Mouse (Mus musculus) adrenal gland, postnatal 25 days (tissue): ENCODE measurements around the gene Dpm2. TPM values are rescaled to one million over a fixed set of nuclear protein-coding genes. Genes with fewer than 3 reads are reported as not detected.

Experiments
- DNase-seq: peaks from one replicate; pipeline ENCODE4 v3.0.0; 2021; ENCODE audit warnings: mixed read lengths
- total RNA-seq: library from RNA; stranded (reverse); gene quantifications from 2 replicates; pipeline ENCODE4 v1.2.3, GENCODE M21; 2021

Gene Dpm2
- total RNA-seq, 1 experiment from 2014 or later, result 66.8 TPM

DNA sequence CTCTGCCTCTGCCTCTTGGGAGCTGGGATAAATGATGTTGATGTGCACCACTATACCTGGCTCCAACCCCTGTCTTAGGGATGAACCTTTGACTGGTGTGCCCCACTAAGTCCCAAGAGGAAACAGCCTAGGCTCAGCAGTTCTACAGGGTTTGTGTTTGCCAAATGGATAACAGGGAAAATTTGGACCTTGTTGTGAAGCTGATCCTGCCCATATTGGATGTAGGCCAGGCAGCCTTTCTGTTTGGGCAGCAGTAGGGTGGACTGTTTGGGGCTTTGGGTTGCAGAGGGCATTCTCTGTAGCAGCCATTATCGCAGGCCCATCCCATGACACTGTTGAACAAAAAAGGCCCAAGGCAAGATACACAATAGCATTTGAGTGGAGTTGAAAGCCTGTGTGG is 23.7 kb upstream of the Dpm2 start:
- no peak for DNase-seq

DNA sequence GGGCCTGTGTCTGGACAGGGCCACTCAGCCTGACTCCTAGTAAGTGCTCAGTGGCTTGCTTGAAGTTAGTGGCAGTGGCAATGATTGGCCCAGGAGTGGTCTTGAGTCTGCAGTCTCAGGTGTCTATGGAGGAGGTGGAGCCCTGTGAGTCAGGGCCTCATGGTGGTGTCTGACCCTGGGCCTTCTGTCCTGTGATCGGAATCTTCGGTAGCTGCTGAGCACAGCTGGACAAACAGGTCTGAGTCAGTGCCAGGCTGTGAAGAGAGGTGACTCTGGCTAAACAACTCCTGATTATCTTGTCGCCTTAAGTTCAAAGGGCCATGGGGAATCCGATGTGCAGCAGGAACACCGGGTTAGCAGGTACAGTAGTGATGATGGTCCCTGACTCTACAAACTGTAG is 23.3 kb upstream of the Dpm2 start:
- no peak for DNase-seq

DNA sequence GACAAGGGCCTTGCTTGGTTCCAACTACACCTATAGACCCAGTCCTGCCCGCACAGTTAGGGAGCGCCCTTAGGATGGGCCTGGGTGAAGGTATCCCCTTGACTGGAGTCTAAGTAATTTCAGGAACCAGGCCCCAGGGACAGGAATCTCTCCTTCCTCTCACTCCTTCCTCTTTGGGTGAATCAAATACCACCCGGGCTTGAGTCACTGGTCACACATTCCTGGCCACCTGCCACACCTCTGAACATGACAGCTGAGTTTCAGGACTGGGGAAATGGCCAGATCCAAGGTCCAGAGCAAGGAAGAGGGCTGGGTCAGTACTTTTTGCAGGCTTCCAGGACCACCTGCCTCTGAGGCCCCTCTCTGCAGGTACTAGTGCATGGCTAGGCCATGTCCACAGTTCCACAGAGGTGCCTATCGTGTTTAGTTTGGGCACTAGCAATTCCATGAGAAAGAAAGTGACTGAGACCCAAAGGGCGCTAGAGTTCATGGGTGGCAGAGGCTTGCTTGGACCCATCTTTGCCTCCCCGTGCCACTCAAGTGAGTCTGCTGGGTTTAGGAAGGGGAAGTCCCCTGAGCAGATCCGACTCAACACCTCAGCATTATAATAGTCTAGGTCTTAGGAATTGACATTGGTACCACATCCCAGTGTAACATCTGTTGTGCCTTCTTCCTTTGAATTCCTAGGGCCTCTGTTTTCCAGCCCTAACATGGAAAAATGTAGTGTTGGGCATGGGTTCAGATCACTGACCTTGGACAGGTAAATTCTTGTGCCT is 22.5 kb upstream of the Dpm2 start:
- DNase-seq, result peak; percentile 80

DNA sequence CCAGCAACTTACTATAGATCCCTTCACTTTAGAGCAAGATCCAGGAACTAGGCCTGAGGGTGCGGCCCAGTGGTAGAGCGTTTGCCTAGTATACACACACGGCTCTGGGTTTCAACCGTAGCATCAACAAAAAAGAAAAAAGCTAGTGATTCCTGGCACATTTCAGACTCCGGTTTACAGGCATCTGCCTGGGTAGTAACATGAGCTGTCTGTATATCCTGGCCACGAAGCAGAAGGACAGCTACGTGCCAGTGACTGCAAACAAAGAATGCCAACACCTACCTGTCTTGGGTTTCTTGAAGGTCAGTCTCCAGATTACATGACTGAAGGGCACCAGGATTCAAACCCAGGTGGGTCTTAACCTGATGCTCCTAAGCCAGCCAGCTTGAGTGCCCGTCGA is 21.5 kb upstream of the Dpm2 start:
- no peak for DNase-seq

DNA sequence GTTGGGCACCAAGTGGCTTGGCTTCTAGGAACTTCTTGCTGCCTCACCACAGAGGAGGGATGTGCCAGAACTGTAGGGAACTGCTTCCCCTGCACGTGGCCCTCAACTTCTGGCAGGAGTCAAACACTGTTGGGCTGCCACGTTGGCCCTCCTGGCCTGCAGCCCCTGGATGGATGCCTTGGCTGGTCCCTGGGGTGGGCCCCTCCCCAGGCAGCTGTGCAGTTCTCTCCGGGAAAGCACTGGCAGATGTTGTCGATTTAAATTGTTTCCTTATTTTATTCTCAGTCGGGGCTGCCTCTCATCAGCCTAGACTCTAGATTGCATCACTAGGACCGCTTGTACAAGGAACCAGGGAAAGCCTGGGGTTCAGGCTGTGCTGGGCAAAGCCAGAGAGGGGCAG is 20.9 kb upstream of the Dpm2 start:
- peak; percentile 52 for DNase-seq

DNA sequence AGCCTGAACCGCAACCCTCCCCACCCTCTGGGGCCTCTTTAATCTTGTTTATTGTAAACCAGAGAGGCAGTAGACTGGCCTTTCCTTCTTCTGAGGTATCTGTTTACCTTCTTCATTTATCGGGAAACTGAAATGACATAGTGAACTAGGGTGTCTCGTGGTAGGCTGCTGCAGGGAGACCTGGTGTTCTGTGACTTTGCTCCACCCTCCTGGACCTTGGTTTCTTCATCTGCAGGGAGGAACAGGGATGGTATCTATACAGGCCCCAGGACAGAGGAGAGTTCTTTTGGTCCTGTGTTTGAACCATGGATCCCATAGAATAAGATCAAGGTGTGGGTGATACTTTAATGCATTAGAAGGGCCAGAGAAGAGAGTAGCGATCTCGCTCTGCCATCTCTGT is 19.4 kb upstream of the Dpm2 start:
- DNase-seq, result no peak

DNA sequence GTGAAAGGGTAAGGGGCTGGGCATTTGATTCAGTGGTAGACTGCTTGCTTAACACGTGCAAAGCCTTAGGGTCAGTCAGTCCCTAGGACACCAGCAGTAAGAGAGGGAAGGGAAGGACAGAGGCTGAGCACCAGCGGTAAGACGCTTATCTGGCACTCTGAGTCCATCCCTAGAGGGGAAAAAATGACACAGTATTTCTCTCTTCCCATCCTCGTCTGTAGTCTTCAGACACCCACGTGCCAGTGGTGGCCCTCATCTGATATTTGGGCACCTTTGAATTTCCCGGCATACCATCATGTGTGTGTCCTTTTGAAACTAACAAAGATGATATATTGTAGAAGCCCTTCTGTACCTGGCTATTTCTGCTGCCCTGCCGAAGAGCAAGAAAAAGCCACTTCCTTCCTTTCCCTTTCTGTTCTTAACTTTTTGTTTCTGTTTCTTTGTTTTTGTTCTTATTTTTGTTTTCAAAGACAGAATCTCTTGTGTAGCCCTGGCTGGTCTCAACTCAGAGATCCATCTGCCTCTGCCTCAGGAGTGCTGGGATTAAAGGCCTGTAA is 17.0 kb upstream of the Dpm2 start:
- DNase-seq, result no peak

DNA sequence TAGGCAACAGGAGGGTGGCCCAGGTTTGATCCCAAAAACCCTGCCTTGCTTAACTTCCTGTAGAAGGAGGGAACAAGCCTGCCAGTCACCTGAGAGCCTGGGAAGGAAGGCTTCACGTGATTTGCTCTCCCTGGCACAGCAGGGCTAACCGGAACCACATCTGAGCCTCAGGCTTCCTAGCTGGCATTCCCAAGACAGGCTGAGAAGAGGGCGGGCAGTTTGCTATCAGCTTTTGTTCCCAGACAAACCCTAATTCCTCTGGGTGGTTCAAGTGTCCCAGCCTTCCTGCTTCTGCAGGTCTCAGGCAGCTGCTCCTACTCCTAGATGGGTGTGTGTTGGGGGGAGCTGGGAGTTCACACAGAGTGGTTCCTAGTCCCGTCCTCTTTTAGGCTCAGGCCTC is 15.2 kb upstream of the Dpm2 start:
- DNase-seq, result no peak

DNA sequence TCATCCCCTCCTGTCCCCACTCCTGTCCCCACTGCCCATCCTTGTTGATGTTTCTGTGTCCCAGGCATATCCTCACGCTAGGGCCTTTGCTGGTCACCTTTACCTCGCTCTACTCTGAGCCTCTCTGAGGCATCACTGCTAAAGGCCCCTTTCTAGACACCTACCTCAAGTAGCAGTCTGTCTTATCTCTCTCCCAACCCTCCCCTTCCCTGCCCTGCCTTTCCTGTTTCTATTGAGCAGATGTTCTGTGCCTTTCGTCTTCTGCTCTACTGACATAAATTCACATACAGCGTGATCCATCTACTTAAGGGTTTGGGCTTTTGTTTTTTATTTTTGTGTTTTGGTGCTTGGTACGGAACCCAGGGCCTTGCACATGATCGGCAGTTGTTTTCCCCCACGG is 14.6 kb upstream of the Dpm2 start:
- DNase-seq, result no peak

DNA sequence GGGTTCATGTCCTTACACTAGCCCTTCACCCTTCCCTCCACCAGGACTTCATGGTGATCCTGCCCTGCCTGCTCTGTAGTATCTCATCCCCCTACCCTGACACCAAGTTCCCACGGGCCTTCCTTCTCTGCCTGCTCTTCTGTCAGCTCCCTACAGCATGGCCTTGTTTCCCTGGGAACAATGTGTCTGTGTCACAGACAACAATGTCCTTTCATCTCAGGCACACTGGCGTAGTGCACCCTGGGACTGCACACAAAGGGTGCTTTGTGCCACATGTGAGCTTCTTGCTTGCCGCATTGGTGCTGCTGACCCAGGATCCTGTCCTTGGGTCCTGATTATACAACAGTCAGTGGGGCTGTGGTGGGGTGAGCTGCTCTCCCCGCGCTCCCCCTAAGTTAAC is 11.1 kb upstream of the Dpm2 start:
- no peak for DNase-seq

DNA sequence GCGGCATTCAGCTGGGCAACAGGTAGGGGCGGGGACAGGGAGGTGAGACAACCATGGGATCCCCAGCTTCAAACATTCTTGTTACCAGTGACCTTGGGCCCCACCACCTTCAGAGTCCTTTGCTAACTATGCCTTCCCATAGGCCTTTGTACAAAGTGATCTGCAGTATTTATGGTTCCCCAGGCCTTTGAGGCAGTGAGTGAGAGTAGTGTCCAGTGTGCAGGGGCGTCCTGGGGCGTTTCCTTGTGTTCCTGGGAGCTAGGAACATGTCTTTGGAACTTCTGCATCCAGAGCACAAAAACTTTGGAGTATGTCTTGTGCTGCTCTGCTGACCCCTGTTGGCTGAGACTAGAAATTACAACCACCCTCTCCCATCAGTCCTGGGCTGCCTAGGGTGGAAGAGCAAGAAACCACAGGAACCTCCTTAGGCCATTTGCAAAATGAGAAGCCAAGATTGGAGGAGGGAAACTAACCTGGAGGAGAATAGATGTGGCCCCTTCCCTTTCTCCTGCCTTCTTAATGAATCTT is 4.1 kb upstream of the Dpm2 start:
- DNase-seq, result peak; percentile 55

DNA sequence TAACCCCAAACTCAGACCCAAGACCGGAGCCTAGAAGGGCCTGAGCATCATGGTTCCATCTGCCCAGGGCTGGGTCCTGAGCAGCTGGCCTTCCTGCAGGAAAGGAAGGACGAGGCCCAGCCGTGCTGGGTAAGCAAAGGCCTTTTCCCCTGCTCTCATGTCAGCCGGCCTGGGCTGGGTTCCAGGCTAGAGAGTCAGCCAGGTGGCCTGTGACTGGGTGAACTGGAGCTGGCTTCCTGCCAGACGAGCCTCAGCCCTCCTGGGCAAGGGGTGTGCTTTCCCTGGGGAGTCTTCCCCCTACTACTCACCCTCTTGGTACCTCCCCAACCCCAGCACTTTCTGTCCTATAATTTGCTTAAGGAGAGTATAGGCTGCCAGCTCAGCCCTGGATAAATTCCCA is 2.5 kb upstream of the Dpm2 start:
- DNase-seq, result peak; percentile 48

DNA sequence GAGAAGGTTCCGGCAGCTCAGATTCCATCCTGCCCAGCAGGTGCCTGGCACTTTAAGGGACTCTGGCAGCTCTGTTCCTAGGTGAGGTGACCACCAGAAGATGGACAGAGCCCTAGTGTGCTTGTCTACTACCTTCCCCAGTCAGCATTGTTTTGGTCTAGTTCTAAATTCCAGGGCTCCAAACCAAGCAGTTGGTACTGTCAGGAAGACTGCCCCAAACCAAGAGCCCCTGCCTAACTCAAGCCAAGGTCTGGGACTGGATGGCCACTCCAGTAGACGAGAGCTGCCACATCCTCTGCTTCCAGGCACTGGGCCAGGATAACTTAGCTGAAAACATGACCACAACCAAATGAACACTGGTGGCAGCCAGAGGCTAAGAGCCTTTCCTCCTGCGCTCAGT is 1.7 kb upstream of the Dpm2 start:
- DNase-seq, result no peak

DNA sequence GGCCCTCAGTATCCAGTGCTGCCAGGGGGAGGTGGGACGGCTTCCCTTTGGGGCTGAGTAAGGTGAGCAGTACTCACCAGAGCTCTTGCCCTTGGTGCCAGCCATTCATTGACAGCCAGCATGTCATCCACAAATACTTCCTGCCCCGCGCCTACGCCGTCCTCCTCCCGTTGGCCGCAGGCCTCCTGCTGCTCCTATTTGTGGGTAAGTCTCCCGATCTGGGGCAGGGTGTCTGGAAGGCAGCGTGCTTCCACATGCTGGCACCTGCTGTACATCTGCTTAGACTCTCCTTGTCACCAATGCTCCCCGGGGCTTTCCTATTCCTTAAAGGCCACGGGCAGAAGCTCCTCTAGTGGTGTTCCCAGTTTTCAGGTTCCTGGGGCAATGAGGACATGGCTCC is 1.5 kb downstream of the Dpm2 start:
- DNase-seq, result no peak

DNA sequence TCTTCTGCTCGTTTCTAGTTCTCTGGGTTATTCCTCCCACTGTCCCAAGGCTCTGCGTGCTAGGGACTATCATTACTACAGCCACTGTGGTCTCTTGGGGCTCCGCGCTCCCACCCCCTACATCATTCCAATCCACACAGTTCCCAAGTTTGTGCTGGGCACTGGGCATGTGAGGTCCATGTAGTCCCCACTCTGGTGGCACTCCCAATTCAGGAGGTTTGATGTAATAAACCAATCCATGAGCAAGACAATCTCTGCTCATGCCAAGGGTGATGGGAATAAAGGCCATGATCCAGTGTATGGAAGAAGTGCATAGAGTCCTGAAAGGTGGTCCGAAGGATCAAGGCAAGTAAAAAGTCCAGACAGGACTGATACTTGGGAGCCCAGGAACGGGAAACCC is 3.8 kb downstream of the Dpm2 start, which contains the start of gene Pip5kl1:
TSS of gene Pip5kl1 (plus strand) at position 301 of the 400 bp plus-strand sequence.
- DNase-seq, result no peak

DNA sequence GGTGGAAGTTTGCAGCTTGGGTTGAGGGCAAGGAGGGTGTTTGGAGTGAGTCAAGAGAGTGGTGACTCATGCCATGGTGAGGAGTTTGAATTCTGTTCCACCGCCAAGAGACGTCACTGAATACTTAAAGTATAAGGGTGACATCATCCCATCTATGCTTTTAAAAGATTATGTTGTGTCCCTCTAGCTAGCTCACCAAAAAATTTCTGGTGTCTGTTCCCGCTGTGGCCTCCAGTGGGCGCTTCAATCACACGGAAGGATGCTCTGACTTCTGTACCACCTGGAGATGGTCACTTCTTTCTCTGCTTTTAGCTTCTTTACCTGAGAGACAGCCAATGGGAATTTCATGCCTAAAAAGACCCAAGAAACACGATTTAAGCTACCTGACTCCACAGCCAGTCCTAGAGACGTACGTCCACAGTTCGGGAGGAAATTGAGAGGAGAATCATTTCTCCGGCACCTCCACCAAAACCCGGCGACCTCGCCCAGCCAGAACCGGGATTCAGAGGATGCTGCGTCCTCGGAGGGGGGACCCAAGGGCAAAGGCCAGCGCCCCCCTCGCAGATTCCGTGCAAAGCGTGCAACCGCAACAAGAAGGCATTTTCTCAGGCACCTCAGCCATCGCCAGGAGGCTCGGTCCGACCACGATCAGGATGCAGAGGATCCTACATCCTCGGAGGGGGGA is 4.4 kb downstream of the Dpm2 start:
- peak; percentile 39 for DNase-seq

DNA sequence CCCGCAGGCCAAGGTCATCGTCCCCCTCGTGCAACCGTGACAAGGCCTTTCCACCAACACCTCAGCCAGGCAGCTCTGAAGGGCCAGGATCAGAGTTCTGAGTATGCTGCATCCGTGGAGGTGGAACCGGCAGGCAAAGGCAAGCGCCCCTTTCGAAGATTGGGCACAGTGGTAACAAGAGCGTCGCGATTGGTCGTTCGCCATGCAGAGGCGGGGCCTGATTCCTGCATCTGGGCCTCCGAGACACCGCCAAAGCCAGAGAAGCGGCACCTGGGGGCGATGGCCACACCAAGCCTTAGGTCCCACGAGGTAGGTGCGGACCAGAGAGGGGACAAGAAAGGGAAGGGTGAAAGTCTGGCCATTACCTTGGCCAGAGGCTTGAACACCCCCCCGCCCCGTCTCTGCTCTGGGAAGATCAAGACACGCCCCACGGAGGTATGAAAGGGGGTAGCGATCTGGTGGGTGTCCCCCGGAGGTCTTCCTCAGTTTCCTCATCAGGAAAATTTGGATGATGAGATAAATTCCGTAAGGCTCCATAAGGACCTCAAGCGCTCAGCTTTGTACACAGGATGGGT is 5.0 kb downstream of the Dpm2 start, which contains the start of gene 9430097D07Rik:
TSS of gene 9430097D07Rik (minus strand) at position 99 of the 575 bp plus-strand sequence.
- DNase-seq, result no peak

DNA sequence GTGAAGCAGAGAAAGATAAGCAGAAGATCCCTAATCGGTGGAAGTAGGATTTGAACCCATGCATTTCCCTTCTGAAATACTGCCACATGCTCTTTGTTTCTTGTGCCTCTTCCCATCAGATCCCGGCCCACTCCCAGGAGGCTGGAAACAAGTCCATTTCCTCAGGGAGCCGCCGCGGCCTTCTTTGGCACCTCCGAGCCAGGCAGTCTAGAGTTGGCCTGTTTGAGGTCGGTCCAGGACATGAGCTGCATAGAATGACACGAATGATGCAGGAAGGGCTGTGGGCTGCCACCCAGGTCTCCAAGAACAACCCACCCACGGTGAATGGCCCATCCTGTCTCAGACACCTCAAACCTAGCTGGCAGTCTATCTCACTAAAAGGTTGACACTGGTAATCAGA is 5.9 kb downstream of the Dpm2 start:
- no peak for DNase-seq

DNA sequence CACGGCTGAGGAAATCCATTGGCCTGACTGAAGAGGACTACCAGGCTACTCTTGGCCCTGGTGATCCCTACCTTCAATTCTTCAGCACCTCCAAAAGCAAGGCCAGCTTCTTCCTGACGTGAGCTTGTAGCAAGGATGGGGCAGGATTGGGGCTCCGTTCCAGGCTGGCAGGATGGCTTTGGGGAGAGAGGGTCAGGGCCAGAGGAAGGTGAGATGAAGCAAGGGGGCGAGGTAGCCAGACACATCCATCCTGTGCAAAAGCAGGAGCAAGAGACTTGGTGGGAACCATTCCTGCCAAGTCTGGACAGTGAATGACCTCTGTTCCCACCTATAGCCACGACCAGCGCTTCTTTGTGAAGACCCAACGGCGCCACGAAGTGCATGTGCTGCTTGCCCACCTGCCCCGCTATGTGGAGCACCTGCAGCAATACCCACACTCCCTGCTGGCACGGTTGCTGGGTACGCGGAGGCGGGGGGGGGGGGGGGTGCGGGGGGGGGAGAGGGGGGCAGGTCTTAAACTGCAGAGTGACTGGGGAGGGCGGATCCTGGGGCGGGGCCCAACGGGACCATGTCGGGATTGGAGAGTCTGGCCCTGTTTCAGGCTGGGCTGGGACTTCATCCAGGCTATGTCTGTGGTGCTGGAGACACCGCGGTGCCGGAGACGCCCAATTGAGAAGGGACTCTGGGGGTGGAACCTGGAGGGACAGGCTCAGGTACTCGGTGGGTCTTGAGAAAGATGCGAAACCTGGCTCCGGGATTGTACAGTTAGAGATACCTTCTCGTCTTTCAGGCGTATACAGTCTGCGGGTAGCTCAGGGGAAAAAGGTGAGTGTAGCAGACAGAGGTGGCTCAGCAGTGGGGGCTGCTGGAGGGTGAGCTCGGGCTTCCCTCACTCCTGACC is 7.7 kb downstream of the Dpm2 start:
- DNase-seq, result peak; percentile 43

DNA sequence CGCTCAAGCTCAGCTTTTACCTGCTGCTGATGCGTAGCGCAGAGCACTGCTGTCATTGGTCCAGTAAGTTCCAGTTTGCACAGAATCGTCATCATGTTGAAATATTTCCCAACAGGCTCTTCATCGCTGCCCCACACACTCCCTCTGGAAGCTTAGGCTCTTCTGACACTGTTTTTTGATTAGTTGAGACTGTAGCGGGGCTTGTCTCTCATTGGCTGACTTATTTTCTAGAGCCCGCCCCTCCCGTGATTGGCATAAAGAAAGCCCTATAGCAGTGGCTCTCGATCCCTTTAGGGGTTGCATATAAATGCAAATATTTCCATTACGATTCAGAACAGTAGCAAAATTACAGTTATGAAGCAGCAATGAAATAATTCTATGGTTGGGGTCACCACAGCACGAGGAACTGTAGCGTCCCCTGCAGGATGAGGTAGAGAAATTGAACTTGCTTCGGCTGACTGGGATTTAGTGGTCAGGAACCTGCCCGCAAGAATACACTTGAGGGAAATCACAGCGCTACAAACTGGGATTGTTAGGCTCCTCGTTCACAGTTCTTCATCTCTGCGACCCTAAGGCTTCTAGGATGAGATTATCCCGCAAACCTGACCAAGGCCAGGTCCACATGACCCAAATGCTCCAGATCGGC is 10.9 kb downstream of the Dpm2 start:
- DNase-seq, result no peak
